Mouse (Mus musculus): ENCODE measurements around the gene Hsd17b2. TPM values are rescaled to one million over a fixed set of nuclear protein-coding genes. Genes with fewer than 3 reads are reported as not detected.
"Not testable (repeated sequence)": the region's sequence is repeated elsewhere in the genome, so short reads cannot be mapped to it uniquely, and the experiment has no call there.

Hsd17b2 gene
- total RNA-seq, 1 experiment, result 0.31 TPM

DNA sequence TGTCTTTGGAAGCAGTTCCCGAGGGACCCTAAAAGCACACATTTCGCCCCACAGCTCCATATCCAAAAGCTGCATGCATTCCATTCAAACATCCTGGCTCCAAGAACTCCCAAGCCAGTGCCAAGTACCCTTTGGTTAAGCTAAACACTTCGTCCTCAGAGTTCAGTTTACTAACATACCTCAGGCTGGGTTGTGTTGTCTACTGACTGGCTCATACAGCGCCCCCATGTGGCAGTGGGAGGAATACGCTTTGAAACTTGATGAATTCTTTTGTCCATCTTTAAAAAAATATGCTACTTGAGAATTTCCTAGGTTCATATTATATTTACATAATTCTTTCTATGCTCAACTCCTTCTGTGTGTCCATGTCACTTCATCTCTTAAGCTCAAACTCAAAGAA lies 25.9 kb downstream of the Hsd17b2 start:
- Histone ChIP-seq H3K4me3 (ENCODE audit: insufficient read depth in 1 of 2, low read depth in 1 of 2, low read length in 2 of 2, poor library complexity in 1 of 2, severe bottlenecking in 1 of 2) (no peak overlapping the region), H3K9me3 (ENCODE audit: control insufficient read depth, insufficient read depth, low read depth, low read length) (no peaks in the 10 kb centered on the region), H3K27ac (ENCODE audit: insufficient read depth, low read depth, low read length, poor library complexity, severe bottlenecking) (no peak overlapping the region), H3K4me1 (ENCODE audit: control insufficient read depth in 2 of 2, insufficient read depth in 2 of 2, low read length in 2 of 2, poor library complexity in 1 of 2) (no peaks in the 10 kb centered on the region), H3K36me3 (ENCODE audit: control insufficient read depth, insufficient read depth, low read length, poor library complexity, severe bottlenecking) (no peaks in the 10 kb centered on the region), H3K9ac (ENCODE audit: insufficient read depth, low read depth, low read length, poor library complexity, severe bottlenecking) (no peak overlapping the region)
- in situ Hi-C loops (cut with MboI; ENCODE audit: low sequenced_read_pairs in 2 of 2, unreplicated experiment in 2 of 2), result no loop called here
- TF ChIP-seq ZC3H11A (IDR thresholded peaks at IDR 0.05; ENCODE audit: borderline replicate concordance, low read depth, low read length) (0 out of 2 replicates have a peak, but pooled peaks have one; percentile 8), CHD2 (IDR thresholded peaks at IDR 0.05; ENCODE audit: low read depth, low read length) (no peak), ZNF384 (IDR thresholded peaks at IDR 0.05; ENCODE audit: low read depth, low read length) (0 out of 2 replicates have a peak, but pooled peaks have one; percentile 18), MAFK (IDR thresholded peaks at IDR 0.05; ENCODE audit: insufficient read depth, low read depth, low read length) (no peak), HCFC1 (IDR thresholded peaks at IDR 0.05; ENCODE audit: borderline replicate concordance, insufficient read depth, low read length) (no peak)
- peak; percentile 42 for DNase-seq (ENCODE audit: low read depth, low spot score)

GRCm38 (mm10) chr8:117728234-117728633 lies 26.5 kb downstream of the Hsd17b2 start:
- in situ Hi-C loops (cut with MboI; ENCODE audit: low sequenced_read_pairs in 2 of 2, unreplicated experiment in 2 of 2), result no loop called here
- no peak overlapping the region for H3K4me3 ChIP-seq (ENCODE audit: insufficient read depth in 1 of 2, low read depth in 1 of 2, low read length in 2 of 2, poor library complexity in 1 of 2, severe bottlenecking in 1 of 2)
- H3K36me3 ChIP-seq (ENCODE audit: control insufficient read depth, insufficient read depth, low read length, poor library complexity, severe bottlenecking), result no peaks in the 10 kb centered on the region
- no peaks in the 10 kb centered on the region for H3K4me1 ChIP-seq (ENCODE audit: control insufficient read depth in 2 of 2, insufficient read depth in 2 of 2, low read length in 2 of 2, poor library complexity in 1 of 2)
- TF ChIP-seq MAFK (IDR thresholded peaks at IDR 0.05; ENCODE audit: insufficient read depth, low read depth, low read length), result no peak
- no peak for TF ChIP-seq ZC3H11A (IDR thresholded peaks at IDR 0.05; ENCODE audit: borderline replicate concordance, low read depth, low read length)
- no peak for TF ChIP-seq CHD2 (IDR thresholded peaks at IDR 0.05; ENCODE audit: low read depth, low read length)
- TF ChIP-seq ZNF384 (IDR thresholded peaks at IDR 0.05; ENCODE audit: low read depth, low read length), result no peak
- TF ChIP-seq HCFC1 (IDR thresholded peaks at IDR 0.05; ENCODE audit: borderline replicate concordance, insufficient read depth, low read length), result no peak
- DNase-seq (ENCODE audit: low read depth, low spot score), result no peak
- no peaks in the 10 kb centered on the region for H3K9me3 ChIP-seq (ENCODE audit: control insufficient read depth, insufficient read depth, low read depth, low read length)
- no peak overlapping the region for H3K9ac ChIP-seq (ENCODE audit: insufficient read depth, low read depth, low read length, poor library complexity, severe bottlenecking)
- H3K27ac ChIP-seq (ENCODE audit: insufficient read depth, low read depth, low read length, poor library complexity, severe bottlenecking), result no peak overlapping the region

- Histone ChIP-seq H3K9ac (ENCODE audit: insufficient read depth, low read depth, low read length, poor library complexity, severe bottlenecking) (no peak overlapping the region), H3K27ac (ENCODE audit: insufficient read depth, low read depth, low read length, poor library complexity, severe bottlenecking) (no peak overlapping the region), H3K4me3 (ENCODE audit: insufficient read depth in 1 of 2, low read depth in 1 of 2, low read length in 2 of 2, poor library complexity in 1 of 2, severe bottlenecking in 1 of 2) (no peak overlapping the region), H3K9me3 (ENCODE audit: control insufficient read depth, insufficient read depth, low read depth, low read length) (no peaks in the 10 kb centered on the region), H3K4me1 (ENCODE audit: control insufficient read depth in 2 of 2, insufficient read depth in 2 of 2, low read length in 2 of 2, poor library complexity in 1 of 2) (no peaks in the 10 kb centered on the region), H3K36me3 (ENCODE audit: control insufficient read depth, insufficient read depth, low read length, poor library complexity, severe bottlenecking) (no peaks in the 10 kb centered on the region)
- TF ChIP-seq ZC3H11A (IDR thresholded peaks at IDR 0.05; ENCODE audit: borderline replicate concordance, low read depth, low read length), result no peak
- TF ChIP-seq CHD2 (IDR thresholded peaks at IDR 0.05; ENCODE audit: low read depth, low read length), result no peak
- TF ChIP-seq HCFC1 (IDR thresholded peaks at IDR 0.05; ENCODE audit: borderline replicate concordance, insufficient read depth, low read length), result no peak
- no peak for TF ChIP-seq ZNF384 (IDR thresholded peaks at IDR 0.05; ENCODE audit: low read depth, low read length)
- TF ChIP-seq MAFK (IDR thresholded peaks at IDR 0.05; ENCODE audit: insufficient read depth, low read depth, low read length), result no peak
- no peak for DNase-seq (ENCODE audit: low read depth, low spot score)
- in situ Hi-C loops (cut with MboI; ENCODE audit: low sequenced_read_pairs in 2 of 2, unreplicated experiment in 2 of 2), result no loop called here
Observed at GRCm38 (mm10) chr8:117730980-117731379, 29.3 kb downstream of the Hsd17b2 start.

GRCm38 (mm10) chr8:117736657-117737175 lies 35.0 kb downstream of the Hsd17b2 start:
- no peak for TF ChIP-seq ZC3H11A (IDR thresholded peaks at IDR 0.05; ENCODE audit: borderline replicate concordance, low read depth, low read length)
- no peak for TF ChIP-seq ZNF384 (IDR thresholded peaks at IDR 0.05; ENCODE audit: low read depth, low read length)
- no peak for TF ChIP-seq CHD2 (IDR thresholded peaks at IDR 0.05; ENCODE audit: low read depth, low read length)
- TF ChIP-seq MAFK (IDR thresholded peaks at IDR 0.05; ENCODE audit: insufficient read depth, low read depth, low read length), result no peak
- TF ChIP-seq HCFC1 (IDR thresholded peaks at IDR 0.05; ENCODE audit: borderline replicate concordance, insufficient read depth, low read length), result no peak
- Histone ChIP-seq H3K27ac (ENCODE audit: insufficient read depth, low read depth, low read length, poor library complexity, severe bottlenecking) (no peak overlapping the region), H3K4me3 (ENCODE audit: insufficient read depth in 1 of 2, low read depth in 1 of 2, low read length in 2 of 2, poor library complexity in 1 of 2, severe bottlenecking in 1 of 2) (no peak overlapping the region), H3K4me1 (ENCODE audit: control insufficient read depth in 2 of 2, insufficient read depth in 2 of 2, low read length in 2 of 2, poor library complexity in 1 of 2) (no peaks in the 10 kb centered on the region), H3K9ac (ENCODE audit: insufficient read depth, low read depth, low read length, poor library complexity, severe bottlenecking) (no peak overlapping the region), H3K9me3 (ENCODE audit: control insufficient read depth, insufficient read depth, low read depth, low read length) (no peaks in the 10 kb centered on the region), H3K36me3 (ENCODE audit: control insufficient read depth, insufficient read depth, low read length, poor library complexity, severe bottlenecking) (no peaks in the 10 kb centered on the region)
- in situ Hi-C loops (cut with MboI; ENCODE audit: low sequenced_read_pairs in 2 of 2, unreplicated experiment in 2 of 2), result no loop called here
- DNase-seq (ENCODE audit: low read depth, low spot score), result no peak

- H3K36me3 ChIP-seq (ENCODE audit: control insufficient read depth, insufficient read depth, low read length, poor library complexity, severe bottlenecking); H3K27ac ChIP-seq (ENCODE audit: insufficient read depth, low read depth, low read length, poor library complexity, severe bottlenecking); H3K9ac ChIP-seq (ENCODE audit: insufficient read depth, low read depth, low read length, poor library complexity, severe bottlenecking); DNase-seq (ENCODE audit: low read depth, low spot score); H3K9me3 ChIP-seq (ENCODE audit: control insufficient read depth, insufficient read depth, low read depth, low read length); H3K4me1 ChIP-seq (ENCODE audit: control insufficient read depth in 2 of 2, insufficient read depth in 2 of 2, low read length in 2 of 2, poor library complexity in 1 of 2); in situ Hi-C loops (cut with MboI; ENCODE audit: low sequenced_read_pairs in 2 of 2, unreplicated experiment in 2 of 2); H3K4me3 ChIP-seq (ENCODE audit: insufficient read depth in 1 of 2, low read depth in 1 of 2, low read length in 2 of 2, poor library complexity in 1 of 2, severe bottlenecking in 1 of 2): not testable (repeated sequence)
Observed at GRCm38 (mm10) chr8:117738206-117738605, 36.5 kb downstream of the Hsd17b2 start.

Measured in ES-E14 (cell line).